Mouse (Mus musculus) myocyte (in vitro differentiated cells): ENCODE data around the gene 9130008F23Rik.

ENCODE experiments used
- E2F4 ChIP-seq: IDR thresholded peaks from one replicate; pipeline ENCODE4 v1.6.1; 2011; ENCODE audit warnings: mild to moderate bottlenecking, control low read depth, moderate library complexity; ENCODE audit not compliant: insufficient read depth
- MAX ChIP-seq: IDR thresholded peaks from one replicate; pipeline ENCODE4 v1.6.1; 2011; ENCODE audit warnings: low read depth, mild to moderate bottlenecking, control low read depth
- POLR2A ChIP-seq: IDR thresholded peaks from one replicate; pipeline ENCODE4 v1.6.1; 2011; ENCODE audit warnings: low read depth, mild to moderate bottlenecking, control low read depth, moderate library complexity; ENCODE audit not compliant: insufficient read length
- POLR2AphosphoS2 ChIP-seq: IDR thresholded peaks from one replicate; pipeline ENCODE4 v1.6.1; 2011; ENCODE audit warnings: low read depth, control low read depth; ENCODE audit not compliant: insufficient read length
- TCF12 ChIP-seq: IDR thresholded peaks from one replicate; pipeline ENCODE4 v1.6.1; 2011; ENCODE audit warnings: mild to moderate bottlenecking, control low read depth; ENCODE audit not compliant: poor library complexity, insufficient read depth, severe bottlenecking
- USF1 ChIP-seq: IDR thresholded peaks from one replicate; pipeline ENCODE4 v1.6.1; 2011; ENCODE audit warnings: low read depth, mild to moderate bottlenecking, control low read depth, moderate library complexity

- TF ChIP-seq POLR2A (no peak), TCF12 (no peak), MAX (no peak), POLR2AphosphoS2 (no peak), USF1 (no peak), E2F4 (no peak)
Observed at GRCm38 (mm10) chr17:40879528-40879923, 833 bp downstream of the 9130008F23Rik start.
